Mouse (Mus musculus) MEL (cell line): ENCODE data around the gene C3ar1. TPM values are rescaled to one million over a fixed set of nuclear protein-coding genes. Genes with fewer than 3 reads are reported as not detected.

ENCODE experiments used
- BHLHE40 ChIP-seq: IDR thresholded peaks from 2 replicates; pipeline ENCODE4 v1.6.1; 2012; ENCODE audit warnings: low read depth, mild to moderate bottlenecking, inconsistent platforms, low read length, improper control_type of control experiment, borderline replicate concordance
- CHD2 ChIP-seq: IDR thresholded peaks from 2 replicates; pipeline ENCODE4 v1.6.1; 2011; ENCODE audit warnings: low read length, improper control_type of control experiment
- CTCF ChIP-seq, 3 experiments: IDR thresholded peaks in 2 of 3; conservative IDR thresholded peaks in 1 of 3; 2 replicates each; pipeline ENCODE4 v1.5.1; 2011 to 2012; ENCODE audit warnings: low read length in 3 of 3, low read depth in 2 of 3, mild to moderate bottlenecking in 2 of 3, improper control_type of control experiment in 1 of 3, inconsistent platforms in 1 of 3, mixed read lengths in 1 of 3, moderate library complexity in 1 of 3; ENCODE audit not compliant: control insufficient read depth in 1 of 3, insufficient read depth in 1 of 3, poor library complexity in 1 of 3, severe bottlenecking in 1 of 3
- ELF1 ChIP-seq: IDR thresholded peaks from 2 replicates; pipeline ENCODE4 v1.6.1; 2014; ENCODE audit warnings: low read depth, mild to moderate bottlenecking, inconsistent platforms, low read length, improper control_type of control experiment, moderate library complexity
- ETS1 ChIP-seq: IDR thresholded peaks from 2 replicates; pipeline ENCODE4 v1.6.1; 2012; ENCODE audit warnings: low read depth, mild to moderate bottlenecking, inconsistent platforms, low read length, improper control_type of control experiment, moderate library complexity
- GATA1 ChIP-seq: IDR thresholded peaks from 2 replicates; pipeline ENCODE4 v1.6.1; 2011; ENCODE audit warnings: low read depth, low read length, improper control_type of control experiment
- HCFC1 ChIP-seq: IDR thresholded peaks from 2 replicates; pipeline ENCODE4 v1.6.1; 2012; ENCODE audit warnings: low read depth, mild to moderate bottlenecking, inconsistent platforms, low read length, improper control_type of control experiment, moderate library complexity
- JUND ChIP-seq: IDR thresholded peaks from 2 replicates; pipeline ENCODE4 v1.6.1; 2011; ENCODE audit warnings: low read depth, mild to moderate bottlenecking, improper control_type of control experiment, low read length
- KAT2A ChIP-seq: conservative IDR thresholded peaks from 2 replicates; pipeline ENCODE4 v1.6.1; 2012; ENCODE audit warnings: low read depth, low read length, improper control_type of control experiment, inconsistent platforms
- MAFK ChIP-seq: IDR thresholded peaks from 2 replicates; pipeline ENCODE4 v1.6.1; 2011; ENCODE audit warnings: low read depth, mild to moderate bottlenecking, low read length, improper control_type of control experiment, borderline replicate concordance
- MAX ChIP-seq: IDR thresholded peaks from 2 replicates; pipeline ENCODE4 v1.6.1; 2011; ENCODE audit warnings: low read length, improper control_type of control experiment
- MYB ChIP-seq: IDR thresholded peaks from 2 replicates; pipeline ENCODE4 v1.6.1; 2011; ENCODE audit warnings: mild to moderate bottlenecking, low read depth, low read length, improper control_type of control experiment
- MYC ChIP-seq: IDR thresholded peaks from 2 replicates; pipeline ENCODE4 v1.6.1; 2011; ENCODE audit warnings: low read depth, mild to moderate bottlenecking, low read length, improper control_type of control experiment, moderate library complexity
- NELFE ChIP-seq: IDR thresholded peaks from 2 replicates; pipeline ENCODE4 v1.6.1; 2011; ENCODE audit warnings: low read depth, low read length, improper control_type of control experiment
- NRF1 ChIP-seq: IDR thresholded peaks from 2 replicates; pipeline ENCODE4 v1.6.1; 2014; ENCODE audit warnings: low read depth, mild to moderate bottlenecking, inconsistent platforms, low read length, improper control_type of control experiment, moderate library complexity; ENCODE audit not compliant: poor library complexity, insufficient read depth, severe bottlenecking
- POLR2A ChIP-seq, 2 experiments: IDR thresholded peaks; 2 replicates each; pipeline ENCODE4 v1.6.1; 2011 to 2012; ENCODE audit warnings: low read length in 2 of 2, mild to moderate bottlenecking in 2 of 2, control low read depth in 1 of 2, improper control_type of control experiment in 1 of 2, low read depth in 1 of 2, moderate library complexity in 1 of 2; ENCODE audit not compliant: control insufficient read depth in 1 of 2, insufficient read depth in 1 of 2, poor library complexity in 1 of 2
- POLR2AphosphoS2 ChIP-seq: IDR thresholded peaks from 2 replicates; pipeline ENCODE4 v1.6.1; 2011; ENCODE audit warnings: low read length, improper control_type of control experiment
- POLR2AphosphoS5 ChIP-seq: IDR thresholded peaks from 2 replicates; pipeline ENCODE4 v1.6.1; 2012; ENCODE audit warnings: low read depth, borderline replicate concordance, mild to moderate bottlenecking, inconsistent platforms, low read length, moderate library complexity, mixed read lengths
- RAD21 ChIP-seq: IDR thresholded peaks from 2 replicates; pipeline ENCODE4 v1.6.1; 2011; ENCODE audit warnings: mild to moderate bottlenecking, low read depth, low read length, improper control_type of control experiment
- RCOR1 ChIP-seq: IDR thresholded peaks from 2 replicates; pipeline ENCODE4 v1.6.1; 2012; ENCODE audit warnings: low read depth, mild to moderate bottlenecking, inconsistent platforms, low read length, improper control_type of control experiment
- SIN3A ChIP-seq: IDR thresholded peaks from 2 replicates; pipeline ENCODE4 v1.6.1; 2012; ENCODE audit warnings: low read length, improper control_type of control experiment, inconsistent platforms
- TAL1 ChIP-seq: IDR thresholded peaks from 2 replicates; pipeline ENCODE4 v1.6.1; 2012; ENCODE audit warnings: mild to moderate bottlenecking, inconsistent platforms, low read length, moderate library complexity, mixed read lengths
- TBP ChIP-seq: IDR thresholded peaks from 2 replicates; pipeline ENCODE4 v1.8.0; 2011; ENCODE audit warnings: low read depth, low read length, improper control_type of control experiment
- UBTF ChIP-seq: IDR thresholded peaks from 2 replicates; pipeline ENCODE4 v1.6.1; 2012; ENCODE audit warnings: low read depth, mild to moderate bottlenecking, inconsistent platforms, low read length, improper control_type of control experiment, moderate library complexity, borderline replicate concordance; ENCODE audit not compliant: insufficient read depth
- USF2 ChIP-seq, 2 experiments: IDR thresholded peaks; 2 replicates each; pipeline ENCODE4 v1.6.1; 2011 to 2012; ENCODE audit warnings: improper control_type of control experiment in 2 of 2, low read length in 2 of 2, borderline replicate concordance in 1 of 2, inconsistent platforms in 1 of 2, low read depth in 1 of 2, mild to moderate bottlenecking in 1 of 2; ENCODE audit not compliant: insufficient read depth in 1 of 2
- ZC3H11A ChIP-seq: IDR thresholded peaks from 2 replicates; pipeline ENCODE4 v1.6.1; 2012; ENCODE audit warnings: low read depth, mild to moderate bottlenecking, inconsistent platforms, low read length, improper control_type of control experiment
- ZMIZ1 ChIP-seq: IDR thresholded peaks from 2 replicates; pipeline ENCODE4 v1.6.1; 2012; ENCODE audit warnings: low read depth, mild to moderate bottlenecking, inconsistent platforms, low read length, improper control_type of control experiment, moderate library complexity
- polyA plus RNA-seq, 2 experiments: library from polyadenylated mRNA; stranded (reverse) in 1 of 2; unstranded in 1 of 2; fragments of >175 nt in 1 of 2; fragments of >200 nt in 1 of 2; gene quantifications; 2 replicates each; pipeline versions ENCODE4 v1.2.1 to v1.2.4; 2012; ENCODE audit warnings: low replicate concordance in 2 of 2, low read depth in 1 of 2; ENCODE audit not compliant: insufficient read length in 2 of 2, insufficient read depth in 1 of 2, missing spikeins in 1 of 2
- total RNA-seq: library from RNA; depleted of rRNA; stranded (reverse); fragments of 300-350 nt; gene quantifications from 2 replicates; pipeline ENCODE4 v1.2.3, GENCODE M21; 2012

Gene C3ar1
- total and polyA plus RNA-seq, 3 experiments: 0.33 to 0.69 TPM; not detected in 1

- no peak for TF ChIP-seq ELF1
- TF ChIP-seq CTCF (IDR thresholded peaks at IDR 0.05 in 2 of 3, conservative IDR thresholded peaks at IDR 0.05 in 1 of 3; ENCODE audit: control insufficient read depth in 1 of 3, insufficient read depth in 1 of 3, low read depth in 2 of 3, low read length in 3 of 3, poor library complexity in 1 of 3, severe bottlenecking in 1 of 3): no peak
- no peak for TF ChIP-seq MYB
- TF ChIP-seq TBP: peak; percentile 80
- TF ChIP-seq CHD2: no peak
- peak in 1 of 2 experiments; percentile 19; a peak in 1 of 4 replicates for TF ChIP-seq POLR2A (IDR thresholded peaks at IDR 0.05; ENCODE audit: control insufficient read depth in 1 of 2, insufficient read depth in 1 of 2, low read depth in 1 of 2, low read length in 2 of 2, poor library complexity in 1 of 2)
- peak; percentile 41; the same call in 1 of the 2 replicates for TF ChIP-seq ZMIZ1
- no peak for TF ChIP-seq RAD21
- TF ChIP-seq TAL1: no peak
- TF ChIP-seq ZC3H11A: 0 out of 2 replicates have a peak, but pooled peaks have one; percentile 8
- no peak for TF ChIP-seq GATA1
- peak; percentile 95 for TF ChIP-seq MYC
- TF ChIP-seq JUND: no peak
- peak; percentile 59; the same call in 1 of the 2 replicates for TF ChIP-seq HCFC1
- TF ChIP-seq USF2 (IDR thresholded peaks at IDR 0.05; ENCODE audit: borderline replicate concordance in 1 of 2, insufficient read depth in 1 of 2, low read depth in 1 of 2, low read length in 2 of 2): no peak
- no peak for TF ChIP-seq MAFK
- TF ChIP-seq POLR2AphosphoS5: no peak
- peak; percentile 97 for TF ChIP-seq UBTF
- no peak for TF ChIP-seq NRF1
- no peak for TF ChIP-seq RCOR1
- TF ChIP-seq NELFE: peak; percentile 56
- no peak for TF ChIP-seq POLR2AphosphoS2
- TF ChIP-seq KAT2A: no peak
- peak; percentile 81 for TF ChIP-seq SIN3A
- 0 out of 2 replicates have a peak, but pooled peaks have one; percentile 10 for TF ChIP-seq ETS1
- no peak for TF ChIP-seq BHLHE40
- TF ChIP-seq MAX: peak; percentile 91
These were observed 54.6 kb downstream of the C3ar1 start, which contains the start of gene Slc2a3 (continued) for GRCm38 (mm10) chr6:122801301-122801800.
